Mouse (Mus musculus) midbrain, embryonic 11.5 days (tissue): ENCODE results near the gene Drap1. TPM values are rescaled to one million over a fixed set of nuclear protein-coding genes. Genes with fewer than 3 reads are reported as not detected.
A peak's percentile ranks its signal among the peaks of the same experiment; 100 is the strongest.
"Not testable (repeated sequence)": the region's sequence is repeated elsewhere in the genome, so short reads cannot be mapped to it uniquely, and the experiment has no call there.

Source experiments
- ATAC-seq: fragments of 200-750 bp; cut with Nextera tagmentation; 2 replicates; pipeline ENCODE4 v1.8.0; 2017; ENCODE audit warnings: moderate TSS enrichment, moderate library complexity; ENCODE audit not compliant: low FRiP score
- DNase-seq: peaks from one replicate; pipeline ENCODE4 v3.0.0; 2015; ENCODE audit warnings: low spot score; ENCODE audit errors: missing footprints
- H3K27ac ChIP-seq: fragments of 300-500 bp; sonication (generic); 2 replicates; pipeline ENCODE4 v1.5.1; 2014; ENCODE audit warnings: low read depth, low read length
- H3K27me3 ChIP-seq: fragments of 300-500 bp; sonication (generic); 2 replicates; pipeline ENCODE4 v1.6.1; 2014; ENCODE audit warnings: mild to moderate bottlenecking, low read length, moderate library complexity, mixed read lengths; ENCODE audit not compliant: control insufficient read depth, insufficient read depth
- H3K36me3 ChIP-seq: fragments of 300-500 bp; sonication (generic); 2 replicates; pipeline ENCODE4 v1.6.1; 2014; ENCODE audit warnings: mild to moderate bottlenecking, low read length, moderate library complexity, mixed read lengths; ENCODE audit not compliant: control insufficient read depth, insufficient read depth
- H3K4me1 ChIP-seq: fragments of 300-500 bp; sonication (generic); 2 replicates; pipeline ENCODE4 v1.6.1; 2014; ENCODE audit warnings: low read length; ENCODE audit not compliant: control insufficient read depth, insufficient read depth
- H3K4me2 ChIP-seq: fragments of 300-500 bp; sonication (generic); 2 replicates; pipeline ENCODE4 v1.6.1; 2014; ENCODE audit warnings: mild to moderate bottlenecking, moderate library complexity
- H3K4me3 ChIP-seq: fragments of 300-500 bp; sonication (generic); 2 replicates; pipeline ENCODE4 v1.5.1; 2014; ENCODE audit warnings: low read depth, low read length
- H3K9ac ChIP-seq: fragments of 300-500 bp; sonication (generic); 2 replicates; pipeline ENCODE4 v1.6.1; 2014; ENCODE audit warnings: low read length
- H3K9me3 ChIP-seq: fragments of 300-500 bp; sonication (generic); 2 replicates; pipeline ENCODE4 v1.6.1; 2016; ENCODE audit warnings: low read length; ENCODE audit not compliant: control insufficient read depth
- WGBS: fragments of 180-500 bp; shearing (Covaris S2); extraction: QIAGEN DNeasy Blood & Tissue Kit; methylation state at CpG from one replicate; pipeline ENCODE4 v1.1.7; 2014; 5-methylcytosine and 5-hydroxymethylcytosine counted together
- polyA plus RNA-seq: library from polyadenylated mRNA; unstranded; fragments of >200 nt; fragmentation: Nextera tagmentation; extraction: Ambion mirVana; gene quantifications from 2 replicates; pipeline ENCODE4 v1.2.1, GENCODE M21; 2014

Drap1 gene
- polyA plus RNA-seq, 1 experiment from 2014 or later: 204 TPM

- H3K36me3 ChIP-seq, H3K9me3 ChIP-seq, H3K27me3 ChIP-seq: not testable (repeated sequence)
- WGBS: 15% methylated on average over 21 of the region's 25 CpGs
- ATAC-seq (peak; percentile 86), DNase-seq (peak; percentile 94)
- Histone ChIP-seq H3K27ac (peak overlapping the region; percentile 69), H3K9ac (peak overlapping the region; percentile 76), H3K4me3 (peak overlapping the region; percentile 53), H3K4me2 (peak overlapping the region; percentile 79), H3K4me1 (peaks cover 11% of the 10 kb centered on the region)
Measured at GRCm38 (mm10) chr19:5406531-5407126, 18.1 kb downstream of the Drap1 start.

- Histone ChIP-seq H3K4me1 (peaks cover 11% of the 10 kb centered on the region), H3K9me3 (no peaks in the 10 kb centered on the region), H3K4me3 (peak overlapping the region; percentile 30), H3K36me3 (no peaks in the 10 kb centered on the region), H3K27me3 (no peaks in the 10 kb centered on the region), H3K4me2 (peak overlapping the region; percentile 48), H3K27ac (no peak overlapping the region; the same call in 1 of the 2 replicates), H3K9ac (peak overlapping the region; percentile 56; the same call in 1 of the 2 replicates)
- ATAC-seq (no peak), DNase-seq (peak; percentile 86)
- WGBS: 33% methylated on average over 7 of the region's 7 CpGs
Measured at GRCm38 (mm10) chr19:5405924-5406323, 18.9 kb downstream of the Drap1 start.

GRCm38 (mm10) chr19:5402293-5402692, 22.5 kb downstream of the Drap1 start, which contains the start of gene Tsga10ip:
Gene Tsga10ip, minus strand, starts transcription at chr19:5402526.
- H3K9ac ChIP-seq: no peak within 1 kb of the TSS
- no peaks in the 10 kb centered on the region for H3K36me3 ChIP-seq
- H3K4me3 ChIP-seq: no peak within 1 kb of the TSS
- H3K27ac ChIP-seq: no peak within 1 kb of the TSS
- no peaks in the 10 kb centered on the region for H3K27me3 ChIP-seq
- DNase-seq (peak; percentile 31), ATAC-seq (no peak)
- H3K9me3 ChIP-seq: no peaks in the 10 kb centered on the region
- no peak within 1 kb of the TSS for H3K4me2 ChIP-seq
- H3K4me1 ChIP-seq: peaks cover 8% of the 10 kb centered on the region; the same call in 1 of the 2 replicates
- WGBS: 77% methylated on average over 8 of the region's 8 CpGs

GRCm38 (mm10) chr19:5401073-5401472, 23.7 kb downstream of the Drap1 start:
- not testable (repeated sequence) for H3K4me3 ChIP-seq, H3K4me1 ChIP-seq, H3K9me3 ChIP-seq, H3K27ac ChIP-seq, H3K36me3 ChIP-seq, DNase-seq, H3K4me2 ChIP-seq, ATAC-seq, H3K27me3 ChIP-seq, H3K9ac ChIP-seq
- 79% methylated on average over 4 of the region's 4 CpGs for WGBS

- H3K9me3 ChIP-seq: no peaks in the 10 kb centered on the region
- 64% methylated on average over 4 of the region's 4 CpGs for WGBS
- no peak overlapping the region for H3K4me2 ChIP-seq
- H3K4me3 ChIP-seq: no peak overlapping the region
- no peaks in the 10 kb centered on the region for H3K36me3 ChIP-seq
- no peak overlapping the region for H3K27ac ChIP-seq
- no peaks in the 10 kb centered on the region for H3K27me3 ChIP-seq
- ATAC-seq (no peak), DNase-seq (peak; percentile 80)
- H3K4me1 ChIP-seq: no peaks in the 10 kb centered on the region
- no peak overlapping the region for H3K9ac ChIP-seq
Measured at GRCm38 (mm10) chr19:5395371-5395770, 29.4 kb downstream of the Drap1 start.

GRCm38 (mm10) chr19:5394168-5394567, 30.6 kb downstream of the Drap1 start:
- H3K4me2 ChIP-seq: no peak overlapping the region
- no peaks in the 10 kb centered on the region for H3K36me3 ChIP-seq
- no peak overlapping the region for H3K4me3 ChIP-seq
- no peaks in the 10 kb centered on the region for H3K27me3 ChIP-seq
- no peak overlapping the region for H3K27ac ChIP-seq
- no peaks in the 10 kb centered on the region for H3K9me3 ChIP-seq
- H3K4me1 ChIP-seq: peaks cover 10% of the 10 kb centered on the region
- ATAC-seq (no peak), DNase-seq (peak; percentile 23)
- WGBS: 56% methylated on average over 10 of the region's 10 CpGs
- H3K9ac ChIP-seq: no peak overlapping the region

GRCm38 (mm10) chr19:5392892-5393291, 31.9 kb downstream of the Drap1 start:
- H3K4me2 ChIP-seq: no peak overlapping the region
- DNase-seq (peak; percentile 21), ATAC-seq (no peak)
- no peaks in the 10 kb centered on the region for H3K27me3 ChIP-seq
- H3K4me1 ChIP-seq: peaks cover 11% of the 10 kb centered on the region
- no peak overlapping the region for H3K9ac ChIP-seq
- H3K4me3 ChIP-seq: no peak overlapping the region
- 78% methylated on average over 4 of the region's 4 CpGs for WGBS
- no peak overlapping the region for H3K27ac ChIP-seq
- no peaks in the 10 kb centered on the region for H3K9me3 ChIP-seq
- H3K36me3 ChIP-seq: no peaks in the 10 kb centered on the region

- H3K4me2 ChIP-seq: no peak overlapping the region; the same call in 1 of the 2 replicates
- WGBS: 81% methylated on average over 8 of the region's 8 CpGs
Measured at GRCm38 (mm10) chr19:5390416-5390815, 34.4 kb downstream of the Drap1 start.

GRCm38 (mm10) chr19:5389647-5390046, 35.1 kb downstream of the Drap1 start:
- Histone ChIP-seq H3K27ac (no peak overlapping the region), H3K27me3 (no peaks in the 10 kb centered on the region), H3K4me3 (peak overlapping the region; percentile 100), H3K9me3 (no peaks in the 10 kb centered on the region), H3K9ac (peak overlapping the region; percentile 87; the same call in 1 of the 2 replicates), H3K4me2 (peak overlapping the region; percentile 97), H3K4me1 (peaks cover 24% of the 10 kb centered on the region), H3K36me3 (peaks cover 4% of the 10 kb centered on the region)
- ATAC-seq (no peak), DNase-seq (peak; percentile 85)
- 57% methylated on average over 12 of the region's 12 CpGs for WGBS

More at GRCm38 (mm10) chr19:5390416-5390815, 34.4 kb downstream of the Drap1 start:
- H3K36me3 ChIP-seq: peaks cover 2% of the 10 kb centered on the region
- H3K4me3 ChIP-seq: no peak overlapping the region
- DNase-seq (no peak), ATAC-seq (no peak)
- H3K4me1 ChIP-seq: peaks cover 24% of the 10 kb centered on the region
- no peaks in the 10 kb centered on the region for H3K27me3 ChIP-seq
- H3K9me3 ChIP-seq: no peaks in the 10 kb centered on the region
- peak overlapping the region; percentile 9; the same call in 1 of the 2 replicates for H3K9ac ChIP-seq
- H3K27ac ChIP-seq: no peak overlapping the region
